Mouse (Mus musculus): Measurements from ENCODE around the gene Tnfaip8l2. TPM values are rescaled to one million over a fixed set of nuclear protein-coding genes. Genes with fewer than 3 reads are reported as not detected.

Gene Tnfaip8l2
- 2.8 TPM for polyA plus RNA-seq (2015; fragmentation: Illumina TruSeq; extraction: RNeasy Lipid Tissue Mini Kit (QIAGEN cat#74804); ENCODE audit: insufficient read depth, low read depth, low replicate concordance)

DNA sequence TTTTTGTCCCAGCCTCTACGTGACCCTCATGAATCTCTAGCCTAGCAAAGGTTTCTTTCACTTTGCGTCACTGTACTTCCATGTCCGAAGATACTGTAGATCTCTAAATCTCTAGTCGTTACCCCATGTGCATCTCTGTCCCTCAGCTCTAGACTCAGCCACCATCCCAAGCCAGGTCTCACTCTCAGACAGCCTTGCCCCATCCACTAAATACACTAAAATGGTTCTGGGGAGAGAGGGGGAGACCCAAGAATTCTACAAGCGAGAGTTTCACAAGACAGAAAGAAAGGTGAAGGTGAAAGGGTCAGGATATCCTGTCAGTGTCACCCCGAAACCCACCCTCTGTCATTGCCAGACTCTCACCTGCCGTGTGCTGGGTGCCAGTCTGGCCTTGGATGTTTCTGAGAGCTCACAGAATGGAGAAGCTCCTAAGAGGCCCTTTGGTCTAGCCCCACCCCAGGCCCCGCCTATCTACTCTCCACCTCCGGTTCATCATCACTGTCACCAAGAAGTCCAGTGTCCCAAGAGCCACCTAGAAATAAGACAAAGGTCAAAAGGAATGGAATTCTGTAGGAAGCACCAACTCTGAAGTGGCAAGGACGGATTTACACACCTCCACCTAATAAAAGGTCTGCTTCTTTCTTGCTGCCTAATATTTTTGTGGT lies at the start of gene Tnfaip8l2:
Gene Tnfaip8l2 (minus strand): TSS at position 409 of the 665 bp plus-strand sequence.

GRCm38 (mm10) chr3:95159987-95160963 lies 18.1 kb upstream of the Tnfaip8l2 start, which contains the start of gene Sema6c:
TSS of gene Sema6c (plus strand) at chr3:95160457.

GRCm38 (mm10) chr3:95133680-95134101 lies 8.5 kb downstream of the Tnfaip8l2 start, which contains the start of the genes Scnm1 and Lysmd1:
TSS of gene Scnm1 (minus strand) at chr3:95134011.
TSS of gene Lysmd1 (plus strand) at chr3:95134088.

GRCm38 (mm10) chr3:95124246-95124645 lies 17.9 kb downstream of the Tnfaip8l2 start, which contains the start of gene Tmod4:
TSS of gene Tmod4 (plus strand) at chr3:95124476.

DNA sequence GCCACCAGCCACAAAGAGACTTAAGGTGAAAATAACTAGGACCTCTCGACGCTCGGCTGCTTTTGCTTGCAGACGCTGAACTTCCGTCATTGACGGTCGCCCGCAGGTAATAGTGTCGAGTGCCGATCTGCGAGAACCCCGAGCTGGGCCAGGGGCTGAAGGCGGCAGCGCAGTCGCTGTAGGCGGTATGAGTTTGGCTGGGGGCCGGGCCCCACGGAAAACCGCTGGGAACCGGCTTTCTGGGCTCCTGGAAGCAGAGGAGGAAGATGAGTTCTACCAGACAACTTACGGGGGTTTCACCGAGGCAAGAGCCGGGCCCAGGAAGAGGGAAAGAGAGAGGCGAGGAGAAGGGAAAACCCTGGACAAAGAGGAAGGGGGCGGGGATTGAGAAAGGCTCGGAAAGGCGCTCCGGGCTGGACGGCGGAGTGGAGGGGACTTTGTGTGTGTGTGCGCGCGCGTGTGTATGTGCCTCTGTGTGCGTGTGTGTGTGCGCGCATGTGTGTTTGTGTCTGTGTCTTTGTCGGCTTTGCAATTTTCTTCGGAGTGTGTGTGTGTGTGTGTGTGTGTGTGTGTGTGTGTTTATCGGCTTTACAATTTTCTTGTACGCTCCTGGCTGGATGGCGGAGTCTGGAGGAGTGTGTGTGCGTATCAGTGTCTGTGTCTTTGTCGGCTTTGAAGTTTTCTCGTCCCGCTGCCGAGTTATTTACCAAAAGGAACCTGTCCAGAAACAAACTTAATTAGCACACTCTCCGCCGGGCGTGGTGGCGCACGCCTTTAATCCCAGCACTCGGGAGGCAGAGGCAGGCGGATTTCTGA lies 31.0 kb downstream of the Tnfaip8l2 start, which contains the start of gene Vps72:
Gene Vps72 (plus strand): TSS at position 112 of the 816 bp plus-strand sequence.

DNA sequence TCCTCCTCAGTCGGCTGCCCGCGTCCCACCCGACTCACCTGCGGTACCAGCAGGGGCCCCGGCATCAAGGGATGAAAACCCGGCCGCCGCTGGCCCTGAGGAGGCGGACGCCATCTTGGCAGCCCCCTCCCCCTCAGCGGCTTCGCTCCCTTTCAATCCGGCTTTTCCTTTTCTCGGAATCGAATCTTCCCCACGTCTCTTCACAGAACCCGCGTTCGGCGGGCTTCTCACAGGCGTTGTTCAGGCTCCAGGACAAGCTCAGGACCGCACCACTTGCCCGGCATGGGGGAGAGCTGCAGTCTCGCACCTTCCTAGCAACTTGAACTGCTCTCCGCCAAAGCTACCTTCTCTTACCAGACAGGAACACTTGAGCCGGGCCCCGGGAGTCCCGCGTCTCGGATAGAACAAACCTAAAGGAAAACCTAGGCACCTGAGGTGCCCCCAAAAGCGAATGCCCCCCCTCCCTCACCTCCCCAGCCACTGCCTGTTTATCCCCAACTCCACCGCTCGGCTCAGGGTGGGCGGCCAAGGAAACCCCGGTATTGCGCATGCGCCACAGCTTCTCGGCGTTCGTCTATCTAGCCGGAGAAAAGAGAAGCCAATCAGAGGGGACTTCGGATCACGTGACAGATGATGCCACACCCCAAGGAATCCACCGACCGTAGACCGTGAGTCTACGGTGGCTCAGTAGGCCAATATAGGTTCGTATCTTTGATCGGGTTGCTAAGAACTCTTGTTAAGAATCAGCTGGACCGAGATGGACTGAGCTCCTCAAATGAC lies 35.6 kb downstream of the Tnfaip8l2 start, which contains the start of gene Pip5k1a:
Gene Pip5k1a (minus strand): TSS at position 593 of the 780 bp plus-strand sequence.

Other genes with a start within 250 kb of the Tnfaip8l2 start
- 25.2 TPM for gene Selenbp1, start 209.3 kb downstream of the Tnfaip8l2 start, polyA plus RNA-seq (2015; fragmentation: Illumina TruSeq; extraction: RNeasy Lipid Tissue Mini Kit (QIAGEN cat#74804); ENCODE audit: insufficient read depth, low read depth, low replicate concordance)
- 3.4 TPM for gene Rfx5, start 188.3 kb downstream of the Tnfaip8l2 start, polyA plus RNA-seq (2015; fragmentation: Illumina TruSeq; extraction: RNeasy Lipid Tissue Mini Kit (QIAGEN cat#74804); ENCODE audit: insufficient read depth, low read depth, low replicate concordance)
- 11.6 TPM for gene Pi4kb, start 167.6 kb downstream of the Tnfaip8l2 start, polyA plus RNA-seq (2015; fragmentation: Illumina TruSeq; extraction: RNeasy Lipid Tissue Mini Kit (QIAGEN cat#74804); ENCODE audit: insufficient read depth, low read depth, low replicate concordance)
- 7.0 TPM for gene Zfp687, start 126.9 kb downstream of the Tnfaip8l2 start, polyA plus RNA-seq (2015; fragmentation: Illumina TruSeq; extraction: RNeasy Lipid Tissue Mini Kit (QIAGEN cat#74804); ENCODE audit: insufficient read depth, low read depth, low replicate concordance)
- gene Psmd4, start 99.7 kb downstream of the Tnfaip8l2 start, polyA plus RNA-seq (2015; fragmentation: Illumina TruSeq; extraction: RNeasy Lipid Tissue Mini Kit (QIAGEN cat#74804); ENCODE audit: insufficient read depth, low read depth, low replicate concordance), result 40.1 TPM
- gene Pip5k1a, start 35.4 kb downstream of the Tnfaip8l2 start, polyA plus RNA-seq (2015; fragmentation: Illumina TruSeq; extraction: RNeasy Lipid Tissue Mini Kit (QIAGEN cat#74804); ENCODE audit: insufficient read depth, low read depth, low replicate concordance), result 4.5 TPM
- 9.9 TPM for gene Vps72, start 31.3 kb downstream of the Tnfaip8l2 start, polyA plus RNA-seq (2015; fragmentation: Illumina TruSeq; extraction: RNeasy Lipid Tissue Mini Kit (QIAGEN cat#74804); ENCODE audit: insufficient read depth, low read depth, low replicate concordance)
- gene Tmod4, start 17.9 kb downstream of the Tnfaip8l2 start, polyA plus RNA-seq (2015; fragmentation: Illumina TruSeq; extraction: RNeasy Lipid Tissue Mini Kit (QIAGEN cat#74804); ENCODE audit: insufficient read depth, low read depth, low replicate concordance), result not detected
- 14.9 TPM for gene Scnm1, start 8.3 kb downstream of the Tnfaip8l2 start, polyA plus RNA-seq (2015; fragmentation: Illumina TruSeq; extraction: RNeasy Lipid Tissue Mini Kit (QIAGEN cat#74804); ENCODE audit: insufficient read depth, low read depth, low replicate concordance)
- 1.8 TPM for gene Lysmd1, start 8.3 kb downstream of the Tnfaip8l2 start, polyA plus RNA-seq (2015; fragmentation: Illumina TruSeq; extraction: RNeasy Lipid Tissue Mini Kit (QIAGEN cat#74804); ENCODE audit: insufficient read depth, low read depth, low replicate concordance)
- 4.6 TPM for gene Sema6c, start 18.1 kb upstream of the Tnfaip8l2 start, polyA plus RNA-seq (2015; fragmentation: Illumina TruSeq; extraction: RNeasy Lipid Tissue Mini Kit (QIAGEN cat#74804); ENCODE audit: insufficient read depth, low read depth, low replicate concordance)
- 5.2 TPM for gene Gabpb2, start 75.6 kb upstream of the Tnfaip8l2 start, polyA plus RNA-seq (2015; fragmentation: Illumina TruSeq; extraction: RNeasy Lipid Tissue Mini Kit (QIAGEN cat#74804); ENCODE audit: insufficient read depth, low read depth, low replicate concordance)
- 15.7 TPM for gene Cdc42se1, start 86.4 kb upstream of the Tnfaip8l2 start, polyA plus RNA-seq (2015; fragmentation: Illumina TruSeq; extraction: RNeasy Lipid Tissue Mini Kit (QIAGEN cat#74804); ENCODE audit: insufficient read depth, low read depth, low replicate concordance)
- 5.8 TPM for gene Mllt11, start 89.8 kb upstream of the Tnfaip8l2 start, polyA plus RNA-seq (2015; fragmentation: Illumina TruSeq; extraction: RNeasy Lipid Tissue Mini Kit (QIAGEN cat#74804); ENCODE audit: insufficient read depth, low read depth, low replicate concordance)
- gene Gm128, start 99.2 kb upstream of the Tnfaip8l2 start, polyA plus RNA-seq (2015; fragmentation: Illumina TruSeq; extraction: RNeasy Lipid Tissue Mini Kit (QIAGEN cat#74804); ENCODE audit: insufficient read depth, low read depth, low replicate concordance), result not detected
- gene Bnipl, start 108.8 kb upstream of the Tnfaip8l2 start, polyA plus RNA-seq (2015; fragmentation: Illumina TruSeq; extraction: RNeasy Lipid Tissue Mini Kit (QIAGEN cat#74804); ENCODE audit: insufficient read depth, low read depth, low replicate concordance), result not detected
- gene Mindy1, start 139.0 kb upstream of the Tnfaip8l2 start, polyA plus RNA-seq (2015; fragmentation: Illumina TruSeq; extraction: RNeasy Lipid Tissue Mini Kit (QIAGEN cat#74804); ENCODE audit: insufficient read depth, low read depth, low replicate concordance), result 27.6 TPM
- 2.3 TPM for gene Prune1, start 139.7 kb upstream of the Tnfaip8l2 start, polyA plus RNA-seq (2015; fragmentation: Illumina TruSeq; extraction: RNeasy Lipid Tissue Mini Kit (QIAGEN cat#74804); ENCODE audit: insufficient read depth, low read depth, low replicate concordance)
- gene Anxa9, start 164.8 kb upstream of the Tnfaip8l2 start, polyA plus RNA-seq (2015; fragmentation: Illumina TruSeq; extraction: RNeasy Lipid Tissue Mini Kit (QIAGEN cat#74804); ENCODE audit: insufficient read depth, low read depth, low replicate concordance), result 2.8 TPM
- gene Cers2, start 172.4 kb upstream of the Tnfaip8l2 start, polyA plus RNA-seq (2015; fragmentation: Illumina TruSeq; extraction: RNeasy Lipid Tissue Mini Kit (QIAGEN cat#74804); ENCODE audit: insufficient read depth, low read depth, low replicate concordance), result 33.2 TPM
- 10.3 TPM for gene Setdb1, start 214.8 kb upstream of the Tnfaip8l2 start, polyA plus RNA-seq (2015; fragmentation: Illumina TruSeq; extraction: RNeasy Lipid Tissue Mini Kit (QIAGEN cat#74804); ENCODE audit: insufficient read depth, low read depth, low replicate concordance)

All from pancreas, adult 10 weeks (tissue).